Mouse (Mus musculus): ENCODE data around the gene Arhgap6. TPM values are rescaled to one million over a fixed set of nuclear protein-coding genes. Genes with fewer than 3 reads are reported as not detected.

The Arhgap6 gene
- total RNA-seq, 1 experiment from 2014 or later, result 25.1 TPM

GRCm38 (mm10) chrX:168937941-168938340 is 143.0 kb downstream of the Arhgap6 start:
- ATAC-seq (replicated peaks in 1 of 2; ENCODE audit: insufficient read depth in 1 of 2, low FRiP score in 2 of 2, low TSS enrichment in 1 of 2, low read depth in 1 of 2, poor library complexity in 2 of 2, severe bottlenecking in 2 of 2), result no peak

GRCm38 (mm10) chrX:168941684-168942083 is 146.8 kb downstream of the Arhgap6 start:
- ATAC-seq (replicated peaks in 1 of 2; ENCODE audit: insufficient read depth in 1 of 2, low FRiP score in 2 of 2, low TSS enrichment in 1 of 2, low read depth in 1 of 2, poor library complexity in 2 of 2, severe bottlenecking in 2 of 2), result no peak

GRCm38 (mm10) chrX:168943217-168943616 is 148.3 kb downstream of the Arhgap6 start:
- ATAC-seq (replicated peaks in 1 of 2; ENCODE audit: insufficient read depth in 1 of 2, low FRiP score in 2 of 2, low TSS enrichment in 1 of 2, low read depth in 1 of 2, poor library complexity in 2 of 2, severe bottlenecking in 2 of 2), result no peak

- ATAC-seq (replicated peaks in 1 of 2; ENCODE audit: insufficient read depth in 1 of 2, low FRiP score in 2 of 2, low TSS enrichment in 1 of 2, low read depth in 1 of 2, poor library complexity in 2 of 2, severe bottlenecking in 2 of 2), result no peak
These were observed 180.5 kb downstream of the Arhgap6 start for GRCm38 (mm10) chrX:168975444-168975843.

- ATAC-seq (replicated peaks in 1 of 2; ENCODE audit: insufficient read depth in 1 of 2, low FRiP score in 2 of 2, low TSS enrichment in 1 of 2, low read depth in 1 of 2, poor library complexity in 2 of 2, severe bottlenecking in 2 of 2), result peak; percentile 32 to 36; a peak in 1 of 4 replicates
These were observed 182.9 kb downstream of the Arhgap6 start for GRCm38 (mm10) chrX:168977776-168978175.

- no peak for ATAC-seq (replicated peaks in 1 of 2; ENCODE audit: insufficient read depth in 1 of 2, low FRiP score in 2 of 2, low TSS enrichment in 1 of 2, low read depth in 1 of 2, poor library complexity in 2 of 2, severe bottlenecking in 2 of 2)
These were observed 185.5 kb downstream of the Arhgap6 start for GRCm38 (mm10) chrX:168980370-168980769.

- ATAC-seq (replicated peaks in 1 of 2; ENCODE audit: insufficient read depth in 1 of 2, low FRiP score in 2 of 2, low TSS enrichment in 1 of 2, low read depth in 1 of 2, poor library complexity in 2 of 2, severe bottlenecking in 2 of 2), result no peak
These were observed 212.2 kb downstream of the Arhgap6 start for GRCm38 (mm10) chrX:169007066-169007465.

- ATAC-seq (replicated peaks in 1 of 2; ENCODE audit: insufficient read depth in 1 of 2, low FRiP score in 2 of 2, low TSS enrichment in 1 of 2, low read depth in 1 of 2, poor library complexity in 2 of 2, severe bottlenecking in 2 of 2), result no peak
These were observed 217.8 kb downstream of the Arhgap6 start for GRCm38 (mm10) chrX:169012701-169013100.

- peak; percentile 21 to 35; a peak in 3 of 4 replicates for ATAC-seq (replicated peaks in 1 of 2; ENCODE audit: insufficient read depth in 1 of 2, low FRiP score in 2 of 2, low TSS enrichment in 1 of 2, low read depth in 1 of 2, poor library complexity in 2 of 2, severe bottlenecking in 2 of 2)
These were observed 239.5 kb downstream of the Arhgap6 start for GRCm38 (mm10) chrX:169034390-169034789.

GRCm38 (mm10) chrX:169036403-169037296 is 241.8 kb downstream of the Arhgap6 start:
- ATAC-seq (replicated peaks in 1 of 2; ENCODE audit: insufficient read depth in 1 of 2, low FRiP score in 2 of 2, low TSS enrichment in 1 of 2, low read depth in 1 of 2, poor library complexity in 2 of 2, severe bottlenecking in 2 of 2), result peak; percentile 97 to 98

- ATAC-seq (replicated peaks in 1 of 2; ENCODE audit: insufficient read depth in 1 of 2, low FRiP score in 2 of 2, low TSS enrichment in 1 of 2, low read depth in 1 of 2, poor library complexity in 2 of 2, severe bottlenecking in 2 of 2), result no peak
These were observed 242.5 kb downstream of the Arhgap6 start for GRCm38 (mm10) chrX:169037401-169037800.

- ATAC-seq (replicated peaks in 1 of 2; ENCODE audit: insufficient read depth in 1 of 2, low FRiP score in 2 of 2, low TSS enrichment in 1 of 2, low read depth in 1 of 2, poor library complexity in 2 of 2, severe bottlenecking in 2 of 2), result peak; percentile 66 to 75; a peak in 3 of 4 replicates
These were observed 249.0 kb downstream of the Arhgap6 start for GRCm38 (mm10) chrX:169043872-169044271.

- ATAC-seq (replicated peaks in 1 of 2; ENCODE audit: insufficient read depth in 1 of 2, low FRiP score in 2 of 2, low TSS enrichment in 1 of 2, low read depth in 1 of 2, poor library complexity in 2 of 2, severe bottlenecking in 2 of 2), result peak; percentile 37 to 60; a peak in 2 of 4 replicates
These were observed 252.7 kb downstream of the Arhgap6 start for GRCm38 (mm10) chrX:169047595-169047994.

GRCm38 (mm10) chrX:169049550-169049949 is 254.7 kb downstream of the Arhgap6 start:
- no peak for ATAC-seq (replicated peaks in 1 of 2; ENCODE audit: insufficient read depth in 1 of 2, low FRiP score in 2 of 2, low TSS enrichment in 1 of 2, low read depth in 1 of 2, poor library complexity in 2 of 2, severe bottlenecking in 2 of 2)

GRCm38 (mm10) chrX:169053907-169054476 is 259.1 kb downstream of the Arhgap6 start:
- no peak for ATAC-seq (replicated peaks in 1 of 2; ENCODE audit: insufficient read depth in 1 of 2, low FRiP score in 2 of 2, low TSS enrichment in 1 of 2, low read depth in 1 of 2, poor library complexity in 2 of 2, severe bottlenecking in 2 of 2)

- peak; percentile 53 to 74 for ATAC-seq (replicated peaks in 1 of 2; ENCODE audit: insufficient read depth in 1 of 2, low FRiP score in 2 of 2, low TSS enrichment in 1 of 2, low read depth in 1 of 2, poor library complexity in 2 of 2, severe bottlenecking in 2 of 2)
These were observed 267.7 kb downstream of the Arhgap6 start for GRCm38 (mm10) chrX:169062555-169062954.

- no peak for ATAC-seq (replicated peaks in 1 of 2; ENCODE audit: insufficient read depth in 1 of 2, low FRiP score in 2 of 2, low TSS enrichment in 1 of 2, low read depth in 1 of 2, poor library complexity in 2 of 2, severe bottlenecking in 2 of 2)
These were observed 270.4 kb downstream of the Arhgap6 start for GRCm38 (mm10) chrX:169065298-169065697.

- no peak for ATAC-seq (replicated peaks in 1 of 2; ENCODE audit: insufficient read depth in 1 of 2, low FRiP score in 2 of 2, low TSS enrichment in 1 of 2, low read depth in 1 of 2, poor library complexity in 2 of 2, severe bottlenecking in 2 of 2)
These were observed 271.0 kb downstream of the Arhgap6 start for GRCm38 (mm10) chrX:169065922-169066321.

Measured in hematopoietic stem cell, adult 5-6 weeks (primary cell).